Mouse (Mus musculus): ENCODE results near the gene Rnf150.

DNA sequence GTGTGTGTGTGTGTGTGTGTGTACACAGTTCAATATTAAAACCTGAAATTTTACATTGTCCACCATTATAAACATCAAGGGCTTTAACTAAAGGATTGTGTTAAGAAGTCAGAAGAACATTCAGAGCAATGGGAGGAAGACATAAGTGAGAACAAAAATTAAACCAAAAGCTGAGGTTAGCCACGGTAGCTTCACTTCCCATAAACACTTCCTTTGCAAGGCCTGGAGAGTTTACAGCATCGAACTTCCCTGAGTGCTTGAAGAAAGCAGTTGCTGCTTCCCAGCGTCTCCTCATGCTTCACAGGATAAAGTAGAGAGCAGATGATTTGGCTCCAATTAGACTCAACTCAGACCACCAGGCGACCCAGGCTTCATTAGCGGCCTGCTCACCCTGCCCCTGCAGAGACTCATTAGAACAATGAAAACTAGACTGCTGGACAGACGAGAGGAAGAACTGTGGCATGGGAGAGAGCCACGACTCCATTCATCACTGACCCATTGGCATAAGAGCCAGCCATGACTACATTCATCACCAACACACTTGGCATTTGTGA, 239.9 kb downstream of the Rnf150 start:
- no peak for TF ChIP-seq CTCF (conservative IDR thresholded peaks at IDR 0.05 in 1 of 2, IDR thresholded peaks at IDR 0.05 in 1 of 2; ENCODE audit: low read depth in 2 of 2, low read length in 2 of 2)
- TF ChIP-seq TBP (conservative IDR thresholded peaks at IDR 0.05; ENCODE audit: low read depth, low read length): no peak
- TF ChIP-seq MAX (IDR thresholded peaks at IDR 0.05; ENCODE audit: low read length): no peak
- no peak for TF ChIP-seq ZMIZ1 (IDR thresholded peaks at IDR 0.05; ENCODE audit: low read depth, low read length)
- TF ChIP-seq E2F4 (IDR thresholded peaks at IDR 0.05; ENCODE audit: insufficient replicate concordance, low read depth, low read length): no peak
- no peak; the same call in 1 of the 2 replicates for TF ChIP-seq HCFC1 (IDR thresholded peaks at IDR 0.05; ENCODE audit: low read depth, low read length)
- no peak for TF ChIP-seq SIN3A (IDR thresholded peaks at IDR 0.05; ENCODE audit: low read length)

Data from CH12.LX (cell line).